Mouse (Mus musculus) cerebellum, adult 2 months (tissue): ENCODE measurements around the gene Bcl6.

Experiments used
- CTCF ChIP-seq: fragments of 200-500 bp; IDR thresholded peaks from 2 replicates; pipeline ENCODE4 v1.5.1; 2011; ENCODE audit warnings: low read depth, mild to moderate bottlenecking, control low read depth, low read length, moderate library complexity, borderline replicate concordance; ENCODE audit not compliant: insufficient read depth
- POLR2A ChIP-seq: fragments of 200-500 bp; IDR thresholded peaks from 2 replicates; pipeline ENCODE4 v1.6.1; 2011; ENCODE audit warnings: low read length, control low read depth, borderline replicate concordance; ENCODE audit not compliant: insufficient read depth

- TF ChIP-seq CTCF (no peak), POLR2A (no peak)
Observed at GRCm38 (mm10) chr16:23932294-23932693, 56.4 kb downstream of the Bcl6 start, which contains the start of gene Rtp2.
